Mouse (Mus musculus): ENCODE measurements around the gene Dop1b. TPM values are rescaled to one million over a fixed set of nuclear protein-coding genes. Genes with fewer than 3 reads are reported as not detected.
A peak's percentile ranks its signal among the peaks of the same experiment; 100 is the strongest.
"Not testable (repeated sequence)": the region's sequence is repeated elsewhere in the genome, so short reads cannot be mapped to it uniquely, and the experiment has no call there.

Gene Dop1b
- 10 to 100 TPM; 25.7 to 28.5 TPM for total RNA-seq (2021)
- long read RNA-seq, experiment 1, full-length matches to known transcripts = 4 of 8 reads
- long read RNA-seq, experiment 1, partial matches to known transcripts = 2 of 8 reads
- long read RNA-seq, experiment 1, other reads (novel, unspliced or antisense) = 2 of 8 reads
- long read RNA-seq, experiment 2, full-length matches to known transcripts = 2 of 11 reads
- long read RNA-seq, experiment 2, partial matches to known transcripts = 2 of 11 reads
- long read RNA-seq, experiment 2, other reads (novel, unspliced or antisense) = 7 of 11 reads

DNA sequence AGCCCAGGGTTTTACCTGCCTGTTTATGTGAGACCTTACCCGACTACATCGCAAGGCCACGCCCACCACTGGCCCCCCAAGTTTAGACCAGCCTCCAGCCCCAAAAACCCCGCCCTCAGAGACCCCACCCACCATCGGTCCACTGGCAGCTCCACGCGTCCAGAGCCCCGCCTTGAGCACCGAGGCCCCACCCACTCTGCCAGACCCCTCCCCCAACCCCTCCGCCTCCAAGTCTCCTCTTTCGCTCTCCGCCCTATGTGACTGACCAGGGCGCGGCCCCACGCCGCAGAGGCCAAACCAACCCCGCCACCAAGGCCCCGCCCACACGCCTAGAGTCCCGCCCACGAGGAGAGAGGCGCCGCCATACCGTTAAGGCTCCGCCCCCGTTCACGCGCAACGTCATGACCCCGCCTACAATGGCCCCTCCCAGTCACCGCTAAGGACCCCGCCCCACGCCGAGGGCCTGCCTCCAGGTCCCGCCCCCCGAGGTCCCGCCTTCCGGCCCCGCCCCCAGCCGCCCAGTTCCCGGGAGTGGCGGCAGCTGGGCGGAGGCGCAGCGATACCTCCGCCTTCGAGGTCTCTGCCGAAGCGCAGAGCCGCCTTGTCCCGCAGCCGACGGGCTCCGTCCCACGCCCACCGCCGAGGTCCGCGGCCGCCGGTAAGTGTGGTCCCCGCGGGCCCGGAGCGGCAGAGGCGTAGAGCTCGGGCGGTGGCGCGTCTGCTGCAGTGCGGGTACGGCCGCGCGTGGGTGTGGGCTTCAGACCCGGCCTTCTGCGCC is at the start of gene Dop1b:
TSS of gene Dop1b (plus strand) at position 494 of the 778 bp plus-strand sequence.
- peak; percentile 99 for DNase-seq
- intact Hi-C loops (cut with DNase I; ENCODE audit: low total_unique reads) = no loop called here

DNA sequence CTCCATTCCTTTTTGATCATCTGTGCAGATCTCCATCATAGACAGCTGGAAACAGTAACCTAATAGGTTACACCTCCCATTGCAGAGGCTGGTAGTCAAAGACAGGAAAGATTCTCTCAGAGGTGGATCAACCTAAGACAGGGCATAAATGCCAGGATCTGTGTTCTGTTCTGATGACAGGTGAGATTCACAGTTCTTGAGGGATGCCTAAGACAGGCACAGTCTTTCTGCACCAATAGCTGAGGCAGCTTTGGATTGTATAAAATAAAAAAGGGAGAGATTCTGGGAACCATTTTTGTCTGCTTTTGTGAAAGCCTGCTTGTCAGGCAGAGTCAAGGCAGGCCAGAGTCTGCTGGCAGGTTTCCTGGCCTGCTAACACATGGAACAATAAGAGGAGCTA is 43.7 kb upstream of the Dop1b start:
- intact Hi-C loops (cut with DNase I; ENCODE audit: low total_unique reads) = no loop called here
- DNase-seq = no peak

DNA sequence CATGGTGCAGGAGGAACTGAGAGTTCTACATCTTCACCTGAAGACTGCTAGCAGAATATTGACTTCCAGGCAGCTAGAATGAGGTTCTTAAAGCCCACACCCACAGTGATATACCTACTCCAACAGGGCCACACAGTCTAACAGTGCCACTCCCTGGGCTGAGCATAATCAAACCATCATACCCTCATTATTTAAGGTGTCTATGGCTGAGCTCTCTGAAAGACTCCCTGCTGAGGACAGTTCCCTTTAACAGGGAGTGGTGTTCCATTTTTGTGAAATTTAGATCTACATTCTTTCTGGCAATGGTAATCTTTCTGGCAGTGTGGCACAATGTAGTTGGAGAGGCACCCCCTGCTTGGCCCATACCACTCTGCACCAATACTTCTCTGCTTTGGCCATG is 42.2 kb upstream of the Dop1b start:
- intact Hi-C loops (cut with DNase I; ENCODE audit: low total_unique reads) = no loop called here
- DNase-seq = no peak

DNA sequence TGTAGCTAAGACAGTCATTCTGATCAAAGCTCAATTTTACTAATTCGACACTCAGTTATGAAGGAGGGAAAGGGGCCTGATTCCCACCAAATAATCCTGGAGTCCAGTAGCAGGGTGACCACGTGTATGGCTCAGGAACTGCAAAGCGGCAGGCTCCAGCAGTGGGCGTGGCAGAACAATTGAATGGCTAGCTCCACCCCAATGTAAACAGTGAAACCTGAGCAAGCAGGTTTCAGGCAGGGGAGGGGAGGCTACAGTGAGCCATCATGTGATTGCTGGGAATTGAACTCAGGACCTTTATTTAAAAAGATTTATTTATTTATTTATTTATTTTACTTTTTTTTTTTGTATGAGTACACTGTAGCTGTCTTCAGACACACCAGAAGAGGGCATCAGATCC is 41.2 kb upstream of the Dop1b start:
- intact Hi-C loops (cut with DNase I; ENCODE audit: low total_unique reads); DNase-seq: not testable (repeated sequence)

DNA sequence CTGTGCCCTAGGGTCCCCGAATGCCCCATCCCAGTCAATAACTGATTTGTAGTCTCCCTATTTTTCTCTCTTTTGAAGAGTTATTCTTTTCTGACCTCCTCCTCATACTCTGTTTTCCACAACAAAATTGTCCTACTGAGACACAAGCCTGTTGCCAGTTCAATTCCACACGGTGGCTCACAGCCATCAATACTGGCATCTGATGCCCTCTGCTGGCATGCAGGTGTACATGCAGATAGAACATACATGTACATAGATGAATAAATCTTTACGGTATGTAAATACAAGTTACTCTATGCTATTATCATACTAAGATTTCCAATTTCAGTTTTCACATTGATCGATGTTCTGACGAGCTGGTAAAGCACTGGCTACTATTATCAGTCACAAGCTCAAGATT is 40.6 kb upstream of the Dop1b start:
- no peak for DNase-seq
- intact Hi-C loops (cut with DNase I; ENCODE audit: low total_unique reads) = no loop called here

DNA sequence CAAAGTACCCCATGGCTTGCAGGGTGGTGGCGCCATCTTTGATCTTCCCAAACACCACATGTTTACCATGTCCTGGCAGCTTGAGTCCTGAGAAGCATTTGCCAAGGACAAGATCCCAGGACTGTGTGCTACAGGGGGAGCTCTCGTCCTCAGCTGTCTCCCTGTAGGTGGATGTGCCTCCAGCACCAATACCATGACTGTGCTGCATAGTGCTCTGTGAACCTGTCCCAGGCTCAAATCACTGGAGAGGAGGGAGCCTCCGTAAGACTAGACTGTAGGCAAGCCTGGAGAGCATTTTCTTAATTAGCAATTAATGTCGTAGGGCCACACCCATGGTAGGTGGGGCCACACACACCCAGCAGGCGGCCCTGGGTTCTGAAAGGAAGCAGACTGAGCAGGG is 35.3 kb upstream of the Dop1b start:
- intact Hi-C loops (cut with DNase I; ENCODE audit: low total_unique reads) = no loop called here
- DNase-seq = no peak

DNA sequence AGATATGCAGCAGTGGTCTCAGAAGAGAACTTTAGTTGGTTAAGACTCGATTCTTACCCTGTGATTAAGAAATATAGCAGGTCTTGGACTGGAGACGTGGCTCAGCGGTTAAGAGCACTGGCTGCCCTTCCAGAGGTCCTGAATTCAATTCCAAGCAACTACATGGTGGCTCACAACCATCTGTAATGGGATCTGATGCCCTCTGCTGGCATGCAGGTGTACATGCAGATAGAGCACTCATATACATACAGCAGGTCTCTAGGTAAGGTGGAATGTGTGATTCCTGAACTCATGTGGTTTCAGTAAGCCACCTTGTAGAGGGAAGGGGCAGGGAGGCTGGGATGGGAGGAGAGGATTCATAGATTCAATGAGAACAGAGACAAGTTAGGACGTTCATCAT is 33.5 kb upstream of the Dop1b start:
- no peak for DNase-seq
- intact Hi-C loops (cut with DNase I; ENCODE audit: low total_unique reads) = no loop called here

DNA sequence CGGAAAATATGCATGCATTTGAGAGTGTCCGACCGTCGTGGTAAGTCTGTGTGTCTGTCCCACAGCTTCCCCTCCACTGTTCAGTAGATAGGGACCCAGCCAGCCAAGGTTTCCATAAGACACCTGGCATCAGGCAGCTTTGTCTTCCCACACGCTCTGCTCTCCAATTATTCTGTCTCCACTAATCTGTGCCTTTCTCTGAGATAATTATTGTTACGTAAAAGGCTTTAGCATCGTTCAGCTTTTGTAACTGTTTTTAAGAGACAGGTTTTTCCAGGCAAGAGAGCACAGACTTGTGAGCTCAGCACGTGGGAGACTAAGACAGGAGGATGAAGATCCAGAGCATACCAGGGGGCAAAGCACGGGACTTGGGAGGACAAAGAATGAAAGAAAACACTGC is 32.5 kb upstream of the Dop1b start:
- DNase-seq = no peak
- intact Hi-C loops (cut with DNase I; ENCODE audit: low total_unique reads) = no loop called here

DNA sequence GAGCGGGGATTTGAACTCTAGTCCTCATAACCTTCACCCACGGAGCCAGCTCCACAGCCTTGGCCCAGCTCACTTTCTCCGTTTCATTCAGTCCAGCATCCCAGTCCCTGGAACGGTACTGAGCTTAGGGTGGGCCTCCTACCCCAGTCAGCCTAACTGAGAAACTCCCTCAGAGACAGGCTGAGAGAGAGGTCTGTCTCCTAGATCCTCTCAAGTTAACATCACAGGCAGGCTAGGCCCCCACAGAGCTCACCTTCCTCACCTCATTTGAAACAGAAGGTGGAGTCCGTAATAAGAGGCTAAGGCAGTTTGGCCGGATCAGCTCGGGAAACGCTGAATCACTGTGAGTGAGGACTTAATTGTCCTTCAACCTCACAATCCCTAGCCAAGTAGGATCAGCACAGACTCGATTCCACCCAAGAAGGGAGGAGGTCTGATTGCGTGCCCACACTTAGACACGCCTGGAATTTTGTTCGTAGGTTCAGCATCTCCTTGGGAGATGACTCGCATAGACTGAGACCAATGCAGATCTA is 29.5 kb upstream of the Dop1b start:
- intact Hi-C loops (cut with DNase I; ENCODE audit: low total_unique reads) = loop anchor here (10.0 kb wide), 1 partner anchor 83 kb away; no protein-coding TSS in a partner anchor
- no peak for DNase-seq

DNA sequence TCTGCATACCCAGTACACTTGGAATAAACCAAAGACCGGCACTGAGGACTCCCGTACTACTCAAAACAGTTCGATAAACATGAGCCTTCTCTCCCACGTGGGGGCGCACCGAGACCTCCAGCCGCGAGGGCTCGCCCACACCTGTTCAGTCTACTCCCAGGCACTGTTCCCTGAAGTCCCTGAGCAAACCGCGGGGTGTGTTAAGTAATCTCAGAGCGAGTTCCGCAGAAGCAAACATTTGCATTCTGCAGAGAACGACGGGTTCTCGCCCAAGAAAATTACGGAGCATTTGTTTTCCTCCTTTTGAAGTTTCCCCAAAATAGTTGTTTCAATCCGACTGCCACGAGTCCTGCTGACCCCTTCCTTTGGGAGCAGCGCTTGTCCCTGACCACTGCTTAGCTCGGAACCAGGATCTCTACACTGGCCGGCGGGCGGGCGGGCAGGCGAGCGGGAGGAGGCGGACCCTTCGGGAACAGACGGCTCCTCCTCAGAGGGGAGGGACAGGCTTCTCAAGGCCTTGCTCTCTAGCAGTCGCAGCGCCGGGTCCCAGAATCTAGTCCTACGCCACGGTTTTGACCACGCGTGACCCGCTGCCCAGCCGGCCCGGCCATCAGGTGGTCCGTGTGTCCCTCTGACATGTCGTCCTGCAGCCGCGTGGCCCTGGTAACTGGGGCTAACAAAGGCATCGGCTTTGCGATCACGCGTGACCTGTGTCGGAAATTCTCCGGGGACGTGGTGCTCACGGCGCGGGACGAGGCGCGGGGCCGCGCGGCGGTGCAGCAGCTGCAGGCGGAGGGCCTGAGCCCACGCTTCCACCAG is 28.8 kb upstream of the Dop1b start, which contains the start of gene Cbr3:
TSS of gene Cbr3 (plus strand) at position 527 of the 819 bp plus-strand sequence.
- intact Hi-C loops (cut with DNase I; ENCODE audit: low total_unique reads) = loop anchor here (10.0 kb wide), 1 partner anchor 82 kb away; no protein-coding TSS in a partner anchor
- peak; percentile 83 for DNase-seq

DNA sequence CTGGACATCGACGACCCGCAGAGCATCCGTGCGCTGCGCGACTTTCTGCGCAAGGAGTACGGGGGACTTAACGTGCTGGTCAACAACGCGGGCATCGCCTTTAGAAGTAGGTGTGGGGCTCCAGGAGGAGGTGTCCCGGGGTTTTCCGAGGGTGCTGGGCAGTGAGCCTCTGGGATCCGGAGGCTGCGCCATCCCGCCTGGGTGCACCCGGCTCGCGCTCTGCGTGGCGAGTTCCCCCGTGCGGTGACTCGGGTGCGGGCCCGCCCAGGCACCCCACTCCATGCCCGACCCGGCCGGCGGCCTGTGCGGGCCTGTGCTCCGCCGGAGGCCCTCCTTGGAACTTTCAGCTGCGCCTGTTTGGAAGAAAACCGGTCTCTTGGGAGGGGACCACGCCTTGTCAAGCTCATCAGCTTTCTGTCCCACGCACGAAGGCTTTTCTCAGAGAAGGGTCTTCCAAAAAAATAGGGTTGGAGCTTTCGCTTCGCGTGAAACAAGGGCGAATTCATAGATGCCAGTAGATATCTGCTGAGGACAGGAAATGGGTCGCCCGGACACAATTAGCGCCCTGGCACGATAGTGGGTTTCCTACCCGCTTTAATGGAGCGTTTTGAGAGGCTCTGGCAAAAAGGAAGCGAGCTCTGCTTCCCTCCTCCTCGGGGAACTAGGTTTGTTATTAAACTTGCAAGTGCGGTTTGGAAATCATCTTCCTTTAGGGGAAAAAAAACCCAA is 28.0 kb upstream of the Dop1b start:
- DNase-seq = peak; percentile 52
- intact Hi-C loops (cut with DNase I; ENCODE audit: low total_unique reads) = loop anchor here (10.0 kb wide), 1 partner anchor 81 kb away; no protein-coding TSS in a partner anchor

DNA sequence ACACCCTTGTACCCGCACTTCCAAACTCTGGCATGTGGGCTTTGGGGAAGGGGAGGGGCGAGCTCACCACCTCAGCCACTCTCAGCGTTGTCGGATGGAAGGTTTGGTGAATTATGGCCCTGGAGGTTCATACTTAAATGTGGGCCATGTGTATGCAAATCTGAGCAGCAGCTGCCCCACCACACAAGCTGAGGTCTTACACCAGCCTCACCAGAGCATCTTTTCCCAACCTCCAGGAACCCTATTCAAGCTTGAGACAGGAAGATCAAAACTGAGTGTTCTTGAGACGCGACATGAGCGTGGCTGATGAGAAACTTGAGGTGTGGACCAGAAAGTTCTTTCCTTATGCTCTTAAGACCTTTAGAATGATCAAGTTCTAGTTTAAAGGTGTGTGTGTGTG is 27.3 kb upstream of the Dop1b start:
- intact Hi-C loops (cut with DNase I; ENCODE audit: low total_unique reads) = loop anchor here (10.0 kb wide), 1 partner anchor 80 kb away; no protein-coding TSS in a partner anchor
- no peak for DNase-seq

DNA sequence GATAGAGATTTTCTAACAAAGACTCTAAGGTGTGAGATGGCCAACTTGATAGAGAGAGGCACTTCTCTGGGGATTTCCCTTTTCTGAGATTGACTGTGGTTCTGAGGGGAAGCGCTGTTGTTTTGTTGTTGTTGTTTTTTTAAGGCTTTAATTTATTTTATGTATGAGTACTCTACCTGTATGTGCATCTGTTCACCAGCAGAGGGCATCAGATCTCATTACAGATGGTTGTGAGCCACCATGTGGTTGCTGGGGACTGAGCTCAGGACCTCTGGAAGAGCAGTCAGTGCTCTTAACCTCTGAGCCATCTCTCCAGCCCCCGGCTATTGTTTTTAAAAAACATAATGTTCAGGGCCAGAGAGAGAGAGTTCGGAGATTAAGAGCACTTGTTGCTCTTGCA is 25.9 kb upstream of the Dop1b start:
- intact Hi-C loops (cut with DNase I; ENCODE audit: low total_unique reads) = loop anchor here (10.0 kb wide), 1 partner anchor 79 kb away; no protein-coding TSS in a partner anchor
- DNase-seq = not testable (repeated sequence)

DNA sequence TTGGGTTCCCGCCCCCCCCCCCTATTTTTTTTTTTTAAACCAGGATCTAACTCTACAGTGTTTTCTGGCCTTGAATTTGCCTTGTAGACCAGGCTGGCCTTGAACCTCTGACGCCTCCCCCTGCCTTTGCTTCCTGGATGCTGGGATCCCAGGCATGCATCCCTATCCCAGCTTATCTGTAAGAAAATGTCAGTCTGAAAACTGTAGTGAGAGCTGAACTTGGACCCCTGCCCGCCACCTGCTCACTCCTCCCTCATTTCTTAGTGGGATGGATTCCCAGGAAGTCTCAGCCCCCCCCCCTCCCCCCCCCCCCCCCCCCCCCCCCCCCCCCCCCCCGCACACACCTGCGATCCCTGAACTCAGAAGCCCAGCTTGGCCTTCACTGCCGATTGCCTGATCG is 25.3 kb upstream of the Dop1b start:
- no peak for DNase-seq
- intact Hi-C loops (cut with DNase I; ENCODE audit: low total_unique reads) = loop anchor here (10.0 kb wide), 1 partner anchor 78 kb away; no protein-coding TSS in a partner anchor

DNA sequence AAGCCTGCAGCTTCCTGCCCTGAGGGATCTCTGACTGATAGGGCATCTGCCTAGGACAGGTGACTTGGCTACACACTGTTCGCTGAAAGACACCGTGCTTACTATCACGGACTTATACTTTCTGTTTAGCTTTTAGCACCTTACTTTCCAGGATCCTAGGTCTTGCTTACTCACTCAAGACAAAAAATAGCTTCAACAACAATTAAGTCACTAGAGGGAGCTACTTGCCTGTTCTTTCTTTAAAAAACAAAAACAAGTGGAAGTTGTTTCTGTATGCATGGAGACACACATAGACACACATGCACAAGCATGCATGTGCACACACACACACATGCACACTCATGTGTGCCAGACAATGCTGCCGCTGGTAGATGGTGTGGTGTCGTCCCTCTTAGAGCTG is 24.8 kb upstream of the Dop1b start:
- DNase-seq = no peak
- intact Hi-C loops (cut with DNase I; ENCODE audit: low total_unique reads) = loop anchor here (10.0 kb wide), 1 partner anchor 78 kb away; no protein-coding TSS in a partner anchor

DNA sequence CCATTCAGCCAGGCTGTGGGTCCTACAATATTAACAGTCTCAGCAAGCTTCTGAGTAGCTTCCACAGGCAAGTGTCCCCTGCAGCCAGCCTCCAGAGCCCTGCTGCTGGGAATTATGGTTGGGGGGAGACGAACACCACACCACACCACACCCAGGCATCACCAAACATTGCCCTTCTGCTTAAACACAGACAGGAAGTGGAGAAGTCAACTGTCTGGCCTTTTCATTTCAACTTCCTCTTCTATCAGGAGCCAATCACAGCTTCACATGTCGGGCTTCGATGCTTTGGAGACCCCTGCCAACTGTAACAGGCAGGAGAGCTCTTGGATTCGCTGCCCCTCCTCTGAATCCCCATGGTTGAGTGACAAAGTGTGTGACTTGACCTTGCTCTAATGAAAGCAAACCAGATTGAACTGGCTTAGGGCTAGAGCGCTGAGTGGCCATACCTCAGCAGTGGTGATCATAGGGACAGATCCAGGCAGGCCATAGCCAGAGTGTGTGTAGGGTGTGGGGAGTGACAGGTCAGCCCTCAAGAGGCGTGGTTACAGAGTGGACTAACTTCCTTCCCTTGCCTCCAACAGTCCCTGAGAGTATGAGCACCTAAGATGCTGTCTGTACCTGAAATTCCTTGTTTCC is 20.4 kb upstream of the Dop1b start:
- no peak for DNase-seq
- intact Hi-C loops (cut with DNase I; ENCODE audit: low total_unique reads) = no loop called here

DNA sequence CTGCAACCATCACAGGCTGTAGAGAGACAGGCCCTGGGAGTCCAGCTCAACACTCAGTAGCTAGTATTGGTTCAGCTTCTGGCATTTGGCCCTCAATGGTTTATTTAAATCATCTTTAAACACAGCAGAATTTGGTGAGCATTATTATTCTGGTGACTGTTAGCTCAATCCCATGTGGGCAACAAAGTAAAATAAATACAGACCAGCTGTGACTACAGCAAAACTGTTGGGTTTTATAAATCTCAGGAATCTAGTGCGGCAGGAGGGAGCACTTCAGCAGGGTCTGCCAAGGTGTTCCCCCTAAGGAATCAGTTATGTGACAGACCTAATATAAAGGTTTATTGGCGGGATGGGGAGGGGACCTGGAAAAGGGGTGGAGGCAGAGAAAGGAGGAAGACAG is 19.0 kb upstream of the Dop1b start:
- intact Hi-C loops (cut with DNase I; ENCODE audit: low total_unique reads) = no loop called here
- DNase-seq = no peak

DNA sequence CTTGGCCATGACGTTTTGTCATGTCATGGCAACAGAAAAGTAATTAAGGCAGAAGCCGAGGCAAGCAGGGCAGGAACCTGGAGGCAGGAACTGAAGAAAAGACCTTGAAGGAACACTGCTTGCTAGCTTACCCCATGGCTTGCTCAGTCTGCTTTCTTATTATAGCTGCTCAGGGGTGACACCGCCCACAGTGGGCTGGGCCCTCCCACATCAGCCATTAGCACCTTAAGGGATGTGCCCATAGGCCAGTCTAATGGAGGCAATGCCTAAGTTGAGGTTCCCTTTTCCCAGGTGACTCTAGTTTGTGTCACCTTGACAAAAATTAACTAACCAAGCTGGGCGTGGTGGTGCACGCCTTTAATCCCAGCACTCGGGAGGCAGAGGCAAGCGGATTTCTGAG is 4.6 kb upstream of the Dop1b start:
- intact Hi-C loops (cut with DNase I; ENCODE audit: low total_unique reads) = no loop called here
- no peak for DNase-seq

All from gastrocnemius, postnatal 14 days (tissue).